Mouse (Mus musculus) cortical plate, adult 2 months (tissue): ENCODE results near the gene Spata9.

Experiments
- CTCF ChIP-seq: fragments of 200-500 bp; IDR thresholded peaks from 2 replicates; pipeline ENCODE4 v1.5.1; 2011; ENCODE audit warnings: mild to moderate bottlenecking, control low read depth, low read length; ENCODE audit not compliant: insufficient read depth; ENCODE audit errors: extremely low read depth
- POLR2A ChIP-seq: fragments of 200-500 bp; IDR thresholded peaks from 2 replicates; pipeline ENCODE4 v1.6.1; 2011; ENCODE audit warnings: mild to moderate bottlenecking, low read length, control low read depth; ENCODE audit not compliant: insufficient read depth; ENCODE audit errors: extremely low read depth

GRCm38 (mm10) chr13:76042455-76042854, 75.5 kb downstream of the Spata9 start:
- no peak for TF ChIP-seq CTCF
- TF ChIP-seq POLR2A: no peak
